ENCODE assay signal across 20 mouse cellular contexts in the genomic region with DNA sequence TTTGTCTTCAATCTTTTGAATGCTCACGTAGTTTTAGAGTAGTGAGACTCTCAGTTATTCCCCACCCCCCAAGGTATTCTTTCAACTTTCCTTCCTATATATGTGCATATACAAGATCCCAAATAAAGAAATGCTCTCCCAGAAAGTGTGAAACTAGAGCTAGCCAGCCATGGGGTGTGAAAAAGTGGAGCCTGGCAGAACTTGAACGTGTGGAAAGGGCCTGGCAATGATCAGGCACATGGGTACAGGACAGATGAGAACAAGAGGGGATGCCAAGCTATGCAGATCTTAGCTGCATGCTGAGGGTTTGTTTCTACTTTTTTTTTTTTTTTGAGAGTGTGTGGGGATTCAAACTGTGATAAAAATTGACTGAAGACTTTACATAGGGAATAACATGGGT.
A peak's percentile ranks its signal among the peaks of the same experiment; 100 is the strongest.
DNase-seq lines count a peak whose midpoint lies in the region; ATAC-seq lines count a peak whose summit lies in the region.
"Had no signal": no experiment of that assay in that cellular context is flagged by ENCODE, and none has a peak within 500 bp of the region (broad histone marks: within the 10 kb centered on the region; RNA-seq: fewer than 3 reads in every experiment).

No protein-coding gene starts in this region.

- no peaks in the 10 kb centered on the region for H3K27me3 ChIP-seq in forebrain, embryonic 15.5 days
- no peaks in the 10 kb centered on the region for H3K27me3 ChIP-seq in forebrain, embryonic 11.5 days (ENCODE audit: control insufficient read depth, insufficient read depth, low read length)
- H3K27me3 ChIP-seq: CH12.LX; limb, embryonic 12.5 days; liver, embryonic 12.5 days; megakaryocyte, embryonic 14.5 days had no signal

- intact Hi-C loops in left cerebral cortex, postnatal 36 days (cut with DNase I): no loop called here

- no peak overlapping the region for H3K4me2 ChIP-seq in forebrain, embryonic 15.5 days (replicated peaks)
- no peak overlapping the region for H3K4me2 ChIP-seq in forebrain, embryonic 11.5 days (ENCODE audit: low read depth, low read length, severe bottlenecking)
- H3K4me2 ChIP-seq: limb, embryonic 12.5 days; liver, embryonic 12.5 days had no signal

- ATAC-seq in forebrain, embryonic 15.5 days (replicated peaks): 0 out of 2 replicates have a peak, but pooled peaks have one; percentile 66
- no peak for ATAC-seq in forebrain, embryonic 11.5 days (replicated peaks; ENCODE audit: low FRiP score)
- ATAC-seq in megakaryocyte-erythroid progenitor cell, adult 5-6 weeks (replicated peaks; ENCODE audit: low FRiP score, low TSS enrichment, poor library complexity, severe bottlenecking): no peak
- ATAC-seq: liver, embryonic 12.5 days had no signal

- H3K27ac ChIP-seq in forebrain, embryonic 15.5 days (replicated peaks): no peak overlapping the region
- no peak overlapping the region for H3K27ac ChIP-seq in forebrain, embryonic 11.5 days (ENCODE audit: low read depth, low read length)
- H3K27ac ChIP-seq: heart, embryonic 10.5 days; hindbrain, embryonic 10.5 days; limb, embryonic 12.5 days; liver, embryonic 12.5 days had no signal

- no peaks in the 10 kb centered on the region for H3K36me3 ChIP-seq in forebrain, embryonic 15.5 days
- H3K36me3 ChIP-seq in forebrain, embryonic 11.5 days (ENCODE audit: control insufficient read depth, insufficient read depth, low read length): no peaks in the 10 kb centered on the region
- H3K36me3 ChIP-seq: heart, embryonic 10.5 days; hindbrain, embryonic 10.5 days; limb, embryonic 12.5 days; liver, embryonic 12.5 days had no signal

- H3K4me1 ChIP-seq in forebrain, embryonic 15.5 days: peaks cover 30% of the 10 kb centered on the region
- no peaks in the 10 kb centered on the region for H3K4me1 ChIP-seq in forebrain, embryonic 11.5 days (replicated peaks; ENCODE audit: control insufficient read depth, insufficient read depth, low read length)
- H3K4me1 ChIP-seq: heart, embryonic 10.5 days; limb, embryonic 12.5 days; liver, embryonic 12.5 days; megakaryocyte, embryonic 14.5 days had no signal

- H3K9ac ChIP-seq in forebrain, embryonic 15.5 days (replicated peaks): no peak overlapping the region
- H3K9ac ChIP-seq in forebrain, embryonic 11.5 days (ENCODE audit: low read length): no peak overlapping the region
- H3K9ac ChIP-seq: limb, embryonic 12.5 days; liver, embryonic 12.5 days had no signal

- 49% methylated on average over 2 of the region's 2 CpGs for WGBS in forebrain, embryonic 15.5 days
- 69% methylated on average over 2 of the region's 2 CpGs for WGBS in forebrain, embryonic 11.5 days

- no peaks in the 10 kb centered on the region for H3K9me3 ChIP-seq in forebrain, embryonic 15.5 days
- H3K9me3 ChIP-seq in forebrain, embryonic 11.5 days (ENCODE audit: control insufficient read depth, low read length): no peaks in the 10 kb centered on the region
- H3K9me3 ChIP-seq: heart, embryonic 10.5 days; hindbrain, embryonic 10.5 days; limb, embryonic 12.5 days; liver, embryonic 12.5 days; megakaryocyte, embryonic 14.5 days had no signal

- no peak for DNase-seq in forebrain, embryonic 11.5 days (ENCODE audit: low spot score)
- DNase-seq in frontal cortex, postnatal 10 days (ENCODE audit: low spot score in 2 of 2): peak; percentile 15 to 34
- DNase-seq in left cerebral cortex, postnatal 36 days (ENCODE audit: low spot score in 2 of 2): peak; percentile 49 to 64
- peak; percentile 85 for DNase-seq in telencephalon, adult 2 months (ENCODE audit: low read depth, low spot score)
- DNase-seq in kidney, adult 9 months: no peak
- no peak for DNase-seq in thymus, postnatal 0 days (ENCODE audit: low spot score)
- DNase-seq: adrenal gland, postnatal 14 days; cerebellum, adult 18-20 months; cerebellum, postnatal 36 days; kidney, postnatal 36 days; lung, adult 2 months; spleen, adult 18-20 months had no signal

- H3K4me3 ChIP-seq in forebrain, embryonic 15.5 days: no peak overlapping the region
- no peak overlapping the region for H3K4me3 ChIP-seq in forebrain, embryonic 11.5 days (ENCODE audit: low read depth, low read length)
- H3K4me3 ChIP-seq: heart, embryonic 10.5 days; hindbrain, embryonic 10.5 days; limb, embryonic 12.5 days; liver, embryonic 12.5 days; megakaryocyte, embryonic 14.5 days had no signal

Comparison
In these comparisons a context has a peak if more than half of its experiments do, and no peak if none do; other contexts are left out.
1. DNase-seq: peak in frontal cortex, postnatal 10 days (2 of 2), left cerebral cortex, postnatal 36 days (2 of 2) and telencephalon, adult 2 months (single experiment); none in forebrain, embryonic 11.5 days (single experiment), kidney, adult 9 months (single experiment) and thymus, postnatal 0 days (single experiment).